Mouse (Mus musculus): ENCODE results near the gene Rasgrp3.
"Not testable (repeated sequence)": the region's sequence is repeated elsewhere in the genome, so short reads cannot be mapped to it uniquely, and the experiment has no call there.

GRCm38 (mm10) chr17:75456096-75456495 is 20.4 kb downstream of the Rasgrp3 start:
- TF ChIP-seq HCFC1 (IDR thresholded peaks at IDR 0.05; ENCODE audit: borderline replicate concordance, insufficient read depth, low read length); CHD2 (IDR thresholded peaks at IDR 0.05; ENCODE audit: low read depth, low read length); MAFK (IDR thresholded peaks at IDR 0.05; ENCODE audit: insufficient read depth, low read depth, low read length); ZNF384 (IDR thresholded peaks at IDR 0.05; ENCODE audit: low read depth, low read length); ZC3H11A (IDR thresholded peaks at IDR 0.05; ENCODE audit: borderline replicate concordance, low read depth, low read length): not testable (repeated sequence)
